Mouse (Mus musculus) layer of hippocampus, postnatal 36 days (tissue): ENCODE measurements around the gene Ugt2b36. TPM values are rescaled to one million over a fixed set of nuclear protein-coding genes. Genes with fewer than 3 reads are reported as not detected.
"Not testable (repeated sequence)": the region's sequence is repeated elsewhere in the genome, so short reads cannot be mapped to it uniquely, and the experiment has no call there.

Experiments used
- DNase-seq, 2 experiments: peaks; one replicate each; pipeline ENCODE4 v3.0.0; 2022
- total RNA-seq, 2 experiments: library from RNA; stranded (reverse); gene quantifications; 2 replicates each; pipeline ENCODE4 v1.2.3; 2021

Ugt2b36 gene
- total RNA-seq: not detected

DNA sequence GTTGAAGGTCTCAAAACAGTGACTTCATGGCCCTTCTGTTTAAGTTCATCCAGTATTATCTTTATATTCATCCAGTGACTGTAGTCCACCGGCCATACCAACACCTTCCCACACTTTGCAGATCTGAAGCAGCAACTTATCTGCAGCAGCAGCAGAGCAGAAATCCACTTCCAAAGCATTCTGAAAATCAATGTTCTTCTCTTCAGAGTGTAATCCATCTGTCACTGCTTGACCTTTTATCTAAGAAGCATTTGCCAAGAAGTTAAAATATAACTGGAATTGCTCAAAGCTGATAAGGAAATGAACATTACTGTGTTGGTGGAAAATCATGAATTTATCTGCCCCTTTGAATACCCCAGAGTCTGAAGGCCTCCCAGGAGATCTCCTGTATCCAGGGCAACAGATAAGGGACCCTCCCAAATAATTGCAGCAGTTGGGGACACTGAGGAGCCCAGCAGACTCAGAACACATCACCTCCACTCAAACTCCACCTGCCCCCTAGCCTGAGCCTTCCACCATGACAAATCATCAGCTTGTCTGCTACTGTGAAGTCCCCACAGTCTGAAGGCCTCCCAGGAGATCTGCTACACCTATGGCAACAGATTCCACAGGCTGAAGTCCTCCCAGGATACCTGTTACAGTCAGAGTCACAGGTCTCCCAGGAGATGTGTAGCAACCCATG lies at the start of gene Ugt2b36:
Ugt2b36 (minus strand) TSS at position 210 of the 682 bp plus-strand sequence.
- no peak for DNase-seq

DNA sequence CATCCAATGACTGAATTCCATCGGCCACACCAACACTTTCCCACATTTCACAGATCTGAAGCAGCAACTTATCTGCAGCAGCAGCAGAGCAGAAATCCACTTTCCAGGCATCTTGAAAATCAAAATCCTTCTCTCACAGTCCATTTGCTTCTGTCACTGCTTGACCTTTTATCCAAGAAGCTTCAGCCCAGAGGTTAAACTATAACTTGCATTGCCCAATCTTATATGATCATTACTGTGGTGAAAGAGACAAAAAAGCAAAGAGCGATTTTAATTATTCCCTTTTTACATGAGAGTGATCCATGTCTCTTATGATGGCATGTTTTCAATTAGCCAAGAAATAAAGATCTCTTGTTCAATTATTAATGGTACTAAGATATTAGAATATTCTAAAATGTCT lies 47.8 kb upstream of the Ugt2b36 start, which contains the start of gene Ugt2b5:
Ugt2b5 (minus strand) TSS at position 123 of the 400 bp plus-strand sequence.
- DNase-seq: not testable (repeated sequence)

DNA sequence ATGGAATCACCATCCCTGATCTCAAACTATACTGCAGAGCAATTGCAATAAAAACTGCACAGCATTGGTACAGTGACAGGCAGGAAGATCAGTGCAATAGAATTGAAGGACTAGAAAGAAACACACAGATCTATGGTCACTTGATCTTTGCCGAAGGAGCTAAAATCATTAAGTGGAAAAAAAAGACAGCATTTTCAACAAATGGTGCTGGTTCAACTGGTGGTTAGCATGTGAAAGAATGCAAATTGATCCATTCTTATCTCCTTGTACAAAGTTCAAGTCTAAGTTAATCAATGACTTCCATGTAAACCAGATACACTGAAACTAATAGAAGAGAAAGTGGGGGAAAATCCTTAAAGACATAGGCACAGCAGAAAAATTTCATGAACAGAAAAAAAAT lies 11.3 kb upstream of the Ugt2b36 start:
- DNase-seq: not testable (repeated sequence)

DNA sequence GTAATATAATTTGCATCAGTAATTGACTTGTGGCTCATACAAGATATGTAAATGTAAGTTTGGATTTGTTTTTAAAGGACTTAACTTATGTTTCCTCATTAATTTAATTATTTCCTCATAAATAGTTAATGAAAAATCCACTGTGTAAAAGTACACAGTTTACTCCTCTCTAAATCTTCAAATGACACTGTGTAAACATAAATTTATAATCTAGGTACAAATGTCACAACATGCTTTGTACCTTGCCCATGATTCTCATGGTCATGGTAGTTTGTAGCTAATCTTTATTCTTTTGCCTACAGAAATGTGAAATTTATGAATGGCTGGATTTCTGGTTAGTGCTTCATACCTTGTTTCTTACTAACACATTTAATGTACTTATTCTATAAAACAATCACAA lies 1.2 kb downstream of the Ugt2b36 start:
- DNase-seq: no peak

DNA sequence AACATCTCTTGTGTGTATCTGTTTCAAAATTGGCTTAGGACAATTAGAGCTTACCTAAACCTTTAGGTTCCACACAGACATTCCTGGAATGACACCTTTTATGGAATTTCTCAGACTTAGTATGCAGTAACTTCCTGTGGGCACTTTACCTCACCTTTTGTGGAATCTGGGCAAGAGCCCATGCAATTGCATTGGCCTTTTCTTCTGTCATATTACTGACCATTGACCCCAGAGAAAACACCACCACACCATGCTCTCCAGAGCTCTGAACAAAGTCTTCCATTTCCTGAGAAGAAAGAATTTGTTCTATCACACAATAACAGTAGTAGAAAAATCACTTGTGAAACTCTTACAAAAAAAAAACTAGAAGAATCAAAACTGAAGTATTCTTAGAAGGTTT lies 3.1 kb downstream of the Ugt2b36 start:
- no peak for DNase-seq

DNA sequence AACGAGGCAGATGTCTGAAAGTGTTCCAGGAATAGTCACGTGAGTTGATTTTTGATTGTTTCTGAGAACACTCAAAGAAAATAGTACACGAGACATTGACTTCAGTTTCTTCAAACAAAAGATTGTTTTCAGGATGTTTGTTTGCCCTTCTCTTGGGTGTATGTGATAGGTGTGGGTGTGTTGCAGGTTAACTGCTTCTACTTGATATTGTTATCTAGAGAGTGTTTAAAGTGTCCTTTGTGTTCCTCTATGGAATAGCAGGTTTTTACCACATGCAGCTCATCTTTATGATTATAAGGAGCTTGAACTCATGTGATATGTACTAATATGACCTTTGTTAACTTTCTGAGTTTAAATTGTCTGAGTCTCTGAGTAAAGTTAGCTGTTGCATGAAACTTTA lies 6.1 kb downstream of the Ugt2b36 start:
- no peak for DNase-seq

DNA sequence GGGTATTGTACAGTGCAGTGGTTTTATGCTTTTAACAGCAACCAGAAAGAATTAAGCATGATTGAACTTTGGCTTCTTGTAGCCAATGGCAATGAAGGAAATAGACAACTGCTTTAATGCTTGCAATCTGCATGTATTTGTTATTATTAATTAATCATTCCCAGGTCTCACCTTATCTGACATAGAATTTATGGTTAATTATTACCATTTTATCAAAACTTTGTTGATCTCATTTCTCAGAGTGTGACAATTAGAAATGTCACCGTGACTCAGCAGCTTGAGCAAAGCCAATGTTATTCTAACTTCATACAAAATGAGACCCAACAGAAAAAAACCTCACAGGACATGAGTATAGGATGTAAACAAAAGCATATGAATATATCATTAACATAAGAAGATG lies 61.7 kb downstream of the Ugt2b36 start:
- no peak for DNase-seq

DNA sequence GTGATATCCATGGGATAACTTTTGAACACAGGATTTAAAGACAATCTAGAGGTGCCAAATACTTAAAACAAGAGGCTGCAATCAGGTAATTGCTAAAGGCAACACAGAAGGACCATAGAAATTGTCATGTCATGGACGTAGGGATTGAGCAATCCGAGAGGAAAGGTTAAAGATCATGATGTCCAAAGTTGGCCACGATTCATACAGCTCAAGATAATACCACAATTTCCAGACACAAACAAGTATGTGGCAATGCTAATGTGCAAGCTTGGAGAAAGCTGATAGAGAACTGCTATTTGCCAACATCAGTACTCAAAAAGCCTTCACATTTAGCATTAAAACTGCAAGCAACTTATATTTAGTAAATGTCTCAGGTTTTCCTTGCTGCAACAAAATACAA lies 65.0 kb downstream of the Ugt2b36 start:
- DNase-seq: no peak

Other genes with a start within 250 kb of the Ugt2b36 start
- not detected for gene Ugt2b34, start 185.6 kb downstream of the Ugt2b36 start, total RNA-seq
- gene Ugt2b1, start 166.0 kb downstream of the Ugt2b36 start, total RNA-seq: not detected
- not detected for gene Ugt2b35, start 91.7 kb downstream of the Ugt2b36 start, total RNA-seq
- gene Ugt2b5, start 47.8 kb upstream of the Ugt2b36 start, total RNA-seq: not detected
- gene Ugt2b37, start 162.2 kb upstream of the Ugt2b36 start, total RNA-seq: not detected
- gene Ugt2a3, start 244.6 kb upstream of the Ugt2b36 start, total RNA-seq: not detected